Mouse (Mus musculus): ENCODE data around the gene Intu. TPM values are rescaled to one million over a fixed set of nuclear protein-coding genes. Genes with fewer than 3 reads are reported as not detected.

Intu gene
- polyA plus RNA-seq, 1 experiment from 2014 or later, result 4.1 TPM

DNA sequence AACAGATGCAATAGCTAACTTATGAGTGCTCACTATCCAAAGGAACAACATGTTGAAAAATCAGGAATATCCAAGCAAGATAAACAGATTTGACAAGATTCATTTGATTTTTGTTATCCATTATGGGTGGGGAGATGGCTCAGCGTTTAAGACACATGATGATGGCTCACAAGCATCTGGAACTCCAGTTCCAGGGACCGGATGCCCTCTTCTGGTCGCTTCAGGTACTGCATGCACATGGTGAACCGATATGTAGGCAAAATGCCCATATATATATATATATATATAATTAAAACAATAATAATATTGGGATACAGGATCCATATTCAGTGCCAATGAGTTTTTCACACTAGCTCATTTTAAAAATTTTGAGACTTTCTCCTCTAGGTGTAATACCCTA, 5.7 kb upstream of the Intu start:
- H3K9me3 ChIP-seq (ENCODE audit: control insufficient read depth, low read length), result no peaks in the 10 kb centered on the region
- H3K4me2 ChIP-seq (replicated peaks), result no peak overlapping the region
- H3K4me3 ChIP-seq (replicated peaks; ENCODE audit: low read length), result no peak overlapping the region
- no peaks in the 10 kb centered on the region for H3K36me3 ChIP-seq (replicated peaks; ENCODE audit: control insufficient read depth, insufficient read depth)
- peak; percentile 77 for DNase-seq (ENCODE audit: low spot score)
- no peak overlapping the region for H3K27ac ChIP-seq
- 0 out of 2 replicates have a peak, but pooled peaks cover 6% of the 10 kb centered on the region for H3K4me1 ChIP-seq (replicated peaks; ENCODE audit: control insufficient read depth, insufficient read depth, low read length)
- no peak for ATAC-seq (ENCODE audit: low FRiP score)
- no peaks in the 10 kb centered on the region for H3K27me3 ChIP-seq (ENCODE audit: control insufficient read depth, insufficient read depth, low read length)
- no peak overlapping the region for H3K9ac ChIP-seq
- 22% methylated on average over 4 of the region's 4 CpGs for WGBS

- Histone ChIP-seq H3K27me3 (ENCODE audit: control insufficient read depth, insufficient read depth, low read length) (no peaks in the 10 kb centered on the region), H3K27ac (no peak overlapping the region), H3K4me2 (replicated peaks) (no peak overlapping the region), H3K9ac (no peak overlapping the region), H3K9me3 (ENCODE audit: control insufficient read depth, low read length) (no peaks in the 10 kb centered on the region), H3K36me3 (replicated peaks; ENCODE audit: control insufficient read depth, insufficient read depth) (no peaks in the 10 kb centered on the region), H3K4me3 (replicated peaks; ENCODE audit: low read length) (no peak overlapping the region), H3K4me1 (replicated peaks; ENCODE audit: control insufficient read depth, insufficient read depth, low read length) (0 out of 2 replicates have a peak, but pooled peaks cover 9% of the 10 kb centered on the region)
- ATAC-seq (ENCODE audit: low FRiP score) (no peak), DNase-seq (ENCODE audit: low spot score) (no peak)
- 91% methylated on average over 3 of the region's 3 CpGs for WGBS
Measured at GRCm38 (mm10) chr3:40526095-40526494, 5.0 kb upstream of the Intu start.

DNA sequence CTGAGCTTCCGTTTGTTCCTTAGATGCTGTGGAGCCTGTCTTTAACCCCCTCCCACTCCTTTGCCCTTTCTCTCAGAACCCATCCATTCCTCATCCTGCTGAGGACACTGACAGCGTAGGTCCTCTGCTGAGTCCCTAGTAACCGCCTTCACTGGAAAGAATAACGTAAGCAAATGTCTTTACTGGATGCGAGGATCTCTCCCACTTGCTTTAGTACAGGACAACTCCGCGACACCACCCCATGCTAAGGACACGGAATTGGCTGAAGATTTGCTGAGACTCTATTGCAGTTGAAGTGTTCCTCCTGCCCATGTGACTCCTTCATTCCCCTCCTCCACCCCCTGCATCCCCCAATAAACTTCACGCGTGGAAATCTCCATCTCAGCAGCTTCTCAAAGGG, 3.9 kb upstream of the Intu start:
- Histone ChIP-seq H3K9me3 (ENCODE audit: control insufficient read depth, low read length) (no peaks in the 10 kb centered on the region), H3K9ac (no peak overlapping the region), H3K27ac (no peak overlapping the region), H3K4me3 (replicated peaks; ENCODE audit: low read length) (no peak overlapping the region), H3K36me3 (replicated peaks; ENCODE audit: control insufficient read depth, insufficient read depth) (no peaks in the 10 kb centered on the region), H3K4me1 (replicated peaks; ENCODE audit: control insufficient read depth, insufficient read depth, low read length) (0 out of 2 replicates have a peak, but pooled peaks cover 13% of the 10 kb centered on the region), H3K27me3 (ENCODE audit: control insufficient read depth, insufficient read depth, low read length) (no peaks in the 10 kb centered on the region; the same call in 1 of the 2 replicates), H3K4me2 (replicated peaks) (no peak overlapping the region; the same call in 1 of the 2 replicates)
- 43% methylated on average over 10 of the region's 10 CpGs for WGBS
- ATAC-seq (ENCODE audit: low FRiP score), result no peak
- no peak for DNase-seq (ENCODE audit: low spot score)

- Histone ChIP-seq H3K4me3 (replicated peaks; ENCODE audit: low read length) (no peak overlapping the region), H3K27me3 (ENCODE audit: control insufficient read depth, insufficient read depth, low read length) (peaks cover 4% of the 10 kb centered on the region; the same call in 1 of the 2 replicates), H3K9ac (no peak overlapping the region), H3K4me2 (replicated peaks) (no peak overlapping the region), H3K9me3 (ENCODE audit: control insufficient read depth, low read length) (no peaks in the 10 kb centered on the region), H3K36me3 (replicated peaks; ENCODE audit: control insufficient read depth, insufficient read depth) (no peaks in the 10 kb centered on the region), H3K4me1 (replicated peaks; ENCODE audit: control insufficient read depth, insufficient read depth, low read length) (0 out of 2 replicates have a peak, but pooled peaks cover 13% of the 10 kb centered on the region), H3K27ac (no peak overlapping the region)
- 26% methylated on average over 9 of the region's 9 CpGs for WGBS
- ATAC-seq (ENCODE audit: low FRiP score), result peak; percentile 35; the same call in 1 of the 2 replicates
- DNase-seq (ENCODE audit: low spot score), result peak; percentile 31
Measured at GRCm38 (mm10) chr3:40527976-40528950, 2.8 kb upstream of the Intu start.

DNA sequence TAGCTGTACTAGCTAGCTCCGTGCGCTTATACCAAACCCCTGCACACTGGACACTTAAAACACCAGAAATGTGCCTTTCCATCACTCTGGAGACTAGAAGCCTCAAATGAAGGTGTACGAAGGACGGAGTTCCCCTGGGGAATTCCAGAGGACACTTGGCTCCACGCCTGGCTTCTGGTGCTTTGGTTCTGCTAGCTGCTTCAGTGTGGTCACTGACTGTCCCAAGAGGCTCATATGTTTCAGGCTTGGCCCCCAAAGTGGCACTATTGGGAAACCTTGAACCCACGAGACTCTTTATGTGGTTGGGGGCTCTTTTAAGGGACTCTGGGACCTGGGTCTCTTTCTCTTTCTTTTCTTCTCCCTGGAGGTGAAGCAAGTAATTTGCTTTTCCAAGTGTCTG, 2.1 kb upstream of the Intu start:
- Histone ChIP-seq H3K4me2 (replicated peaks) (no peak overlapping the region), H3K36me3 (replicated peaks; ENCODE audit: control insufficient read depth, insufficient read depth) (no peaks in the 10 kb centered on the region), H3K4me1 (replicated peaks; ENCODE audit: control insufficient read depth, insufficient read depth, low read length) (0 out of 2 replicates have a peak, but pooled peaks cover 13% of the 10 kb centered on the region), H3K27me3 (ENCODE audit: control insufficient read depth, insufficient read depth, low read length) (peaks cover 11% of the 10 kb centered on the region; the same call in 1 of the 2 replicates), H3K9me3 (ENCODE audit: control insufficient read depth, low read length) (no peaks in the 10 kb centered on the region), H3K27ac (no peak overlapping the region), H3K4me3 (replicated peaks; ENCODE audit: low read length) (no peak overlapping the region), H3K9ac (no peak overlapping the region)
- no peak for ATAC-seq (ENCODE audit: low FRiP score)
- WGBS, result 73% methylated on average over 6 of the region's 6 CpGs
- no peak for DNase-seq (ENCODE audit: low spot score)

GRCm38 (mm10) chr3:40530845-40531244, 241 bp upstream of the Intu start:
- DNase-seq (ENCODE audit: low spot score), result no peak
- Histone ChIP-seq H3K4me3 (replicated peaks; ENCODE audit: low read length) (peak overlapping the region; percentile 54), H3K27me3 (ENCODE audit: control insufficient read depth, insufficient read depth, low read length) (peaks cover 12% of the 10 kb centered on the region; the same call in 1 of the 2 replicates), H3K4me1 (replicated peaks; ENCODE audit: control insufficient read depth, insufficient read depth, low read length) (0 out of 2 replicates have a peak, but pooled peaks cover 13% of the 10 kb centered on the region), H3K36me3 (replicated peaks; ENCODE audit: control insufficient read depth, insufficient read depth) (no peaks in the 10 kb centered on the region), H3K9me3 (ENCODE audit: control insufficient read depth, low read length) (no peaks in the 10 kb centered on the region), H3K27ac (no peak overlapping the region), H3K9ac (0 out of 2 replicates have a peak overlapping the region, but pooled peaks have one; percentile 64), H3K4me2 (replicated peaks) (peak overlapping the region; percentile 97)
- ATAC-seq (ENCODE audit: low FRiP score), result no peak
- 13% methylated on average over 7 of the region's 7 CpGs for WGBS

DNA sequence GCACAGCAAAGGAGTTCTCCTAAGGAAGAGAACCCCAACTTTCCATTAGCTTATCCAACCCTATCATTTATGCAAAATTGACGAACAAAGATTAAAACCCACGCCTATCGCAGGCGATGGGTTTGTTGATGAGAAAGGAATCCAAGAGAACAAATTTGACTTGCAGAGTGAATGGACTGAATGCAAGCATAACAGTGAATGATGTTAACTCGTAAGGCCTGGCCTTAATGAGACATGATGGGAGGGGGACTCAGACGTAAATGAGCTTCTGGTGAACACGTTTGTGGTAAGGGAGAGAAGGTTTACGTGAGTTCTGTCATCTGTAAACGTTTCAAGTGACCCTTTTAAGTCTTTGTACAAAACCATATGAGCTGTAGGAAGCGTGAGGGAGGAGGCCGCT, 1.2 kb downstream of the Intu start:
- H3K9ac ChIP-seq, result peak overlapping the region; percentile 64; the same call in 1 of the 2 replicates

DNA sequence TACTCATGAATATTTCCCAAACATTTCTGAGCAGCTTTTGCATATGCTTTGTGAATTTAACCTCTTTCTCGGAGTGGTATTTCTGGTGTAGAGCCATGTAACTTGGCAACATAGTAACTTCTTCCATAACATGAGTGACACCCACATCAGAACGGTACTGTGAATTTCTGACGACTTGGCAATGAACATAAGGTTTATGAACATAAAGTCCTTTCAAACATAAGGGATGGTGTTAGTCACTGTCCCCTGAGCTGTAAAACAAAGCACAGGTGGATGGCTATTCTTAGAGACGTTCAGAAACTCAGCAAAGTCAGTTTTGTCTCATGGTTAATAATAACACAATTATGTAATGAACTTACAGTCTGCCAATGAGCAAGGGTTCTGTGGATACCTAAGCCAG, 3.1 kb downstream of the Intu start:
- ATAC-seq (ENCODE audit: low FRiP score) (no peak), DNase-seq (ENCODE audit: low spot score) (no peak)
- WGBS, result 67% methylated on average over 4 of the region's 4 CpGs
- Histone ChIP-seq H3K27me3 (ENCODE audit: control insufficient read depth, insufficient read depth, low read length) (peaks cover 12% of the 10 kb centered on the region; the same call in 1 of the 2 replicates), H3K9me3 (ENCODE audit: control insufficient read depth, low read length) (no peaks in the 10 kb centered on the region), H3K4me1 (replicated peaks; ENCODE audit: control insufficient read depth, insufficient read depth, low read length) (0 out of 2 replicates have a peak, but pooled peaks cover 6% of the 10 kb centered on the region), H3K27ac (no peak overlapping the region), H3K4me2 (replicated peaks) (no peak overlapping the region), H3K36me3 (replicated peaks; ENCODE audit: control insufficient read depth, insufficient read depth) (no peaks in the 10 kb centered on the region), H3K4me3 (replicated peaks; ENCODE audit: low read length) (no peak overlapping the region), H3K9ac (no peak overlapping the region)

More for the DNA sequence above, 1.2 kb downstream of the Intu start:
- peak overlapping the region; percentile 97 for H3K4me2 ChIP-seq (replicated peaks)
- no peaks in the 10 kb centered on the region for H3K9me3 ChIP-seq (ENCODE audit: control insufficient read depth, low read length)
- ATAC-seq (ENCODE audit: low FRiP score) (no peak), DNase-seq (ENCODE audit: low spot score) (no peak)
- 0 out of 2 replicates have a peak, but pooled peaks cover 10% of the 10 kb centered on the region for H3K4me1 ChIP-seq (replicated peaks; ENCODE audit: control insufficient read depth, insufficient read depth, low read length)
- no peaks in the 10 kb centered on the region for H3K36me3 ChIP-seq (replicated peaks; ENCODE audit: control insufficient read depth, insufficient read depth)
- H3K27me3 ChIP-seq (ENCODE audit: control insufficient read depth, insufficient read depth, low read length), result peaks cover 12% of the 10 kb centered on the region; the same call in 1 of the 2 replicates
- H3K4me3 ChIP-seq (replicated peaks; ENCODE audit: low read length), result peak overlapping the region; percentile 54
- WGBS, result 6% methylated on average over 11 of the region's 11 CpGs
- H3K27ac ChIP-seq, result no peak overlapping the region

Data from hindbrain, embryonic 14.5 days (tissue).